Mouse (Mus musculus) limb, embryonic 10.5 days (tissue): ENCODE data around the gene L1cam. TPM values are rescaled to one million over a fixed set of nuclear protein-coding genes. Genes with fewer than 3 reads are reported as not detected.
A peak's percentile ranks its signal among the peaks of the same experiment; 100 is the strongest.

ENCODE experiments used
- DNase-seq: peaks from one replicate; pipeline ENCODE4 v3.0.0-alpha.2; 2017; ENCODE audit warnings: low spot score
- H3K27ac ChIP-seq: fragments of 300-500 bp; sonication (generic); 2 replicates; pipeline ENCODE4 v1.5.1; 2016; ENCODE audit warnings: mild to moderate bottlenecking
- H3K27me3 ChIP-seq: fragments of 300-500 bp; sonication (generic); 2 replicates; pipeline ENCODE4 v1.6.1; 2016; ENCODE audit warnings: low read depth, mild to moderate bottlenecking; ENCODE audit not compliant: poor library complexity, severe bottlenecking
- H3K36me3 ChIP-seq: fragments of 300-500 bp; sonication (generic); 2 replicates; pipeline ENCODE4 v1.6.1; 2016; ENCODE audit warnings: mild to moderate bottlenecking, moderate library complexity
- H3K4me1 ChIP-seq: fragments of 300-500 bp; sonication (generic); 2 replicates; pipeline ENCODE4 v1.6.1; 2016
- H3K4me3 ChIP-seq: fragments of 300-500 bp; sonication (generic); 2 replicates; pipeline ENCODE4 v1.5.1; 2016; ENCODE audit warnings: mild to moderate bottlenecking, moderate library complexity
- H3K9me3 ChIP-seq: fragments of 300-500 bp; sonication (generic); replicated peaks from 2 replicates; pipeline ENCODE4 v1.6.1; 2016; ENCODE audit warnings: mild to moderate bottlenecking
- WGBS: fragments of 180-500 bp; shearing (Covaris S2); methylation state at CpG from one replicate; pipeline ENCODE4 v1.1.7; 2016; 5-methylcytosine and 5-hydroxymethylcytosine counted together
- polyA plus RNA-seq: library from polyadenylated mRNA; unstranded; fragments of >200 nt; fragmentation: Nextera tagmentation; extraction: Ambion mirVana; gene quantifications from 2 replicates; pipeline ENCODE4 v1.2.1, GENCODE M21; 2016

The L1cam gene
- 0.63 and 1.7 TPM in 2 replicates for polyA plus RNA-seq

GRCm38 (mm10) chrX:73895719-73896118 is at the start of gene L1cam:
Gene L1cam (minus strand): TSS chrX:73896105.
- H3K27ac ChIP-seq, result no peak within 1 kb of the TSS
- DNase-seq, result peak; percentile 60
- H3K9me3 ChIP-seq, result no peaks in the 10 kb centered on the region
- WGBS, result 13% methylated on average over 2 of the region's 2 CpGs
- no peak within 1 kb of the TSS for H3K4me3 ChIP-seq
- H3K36me3 ChIP-seq, result no peaks in the 10 kb centered on the region
- H3K27me3 ChIP-seq, result peaks cover 78% of the 10 kb centered on the region
- no peaks in the 10 kb centered on the region for H3K4me1 ChIP-seq

DNA sequence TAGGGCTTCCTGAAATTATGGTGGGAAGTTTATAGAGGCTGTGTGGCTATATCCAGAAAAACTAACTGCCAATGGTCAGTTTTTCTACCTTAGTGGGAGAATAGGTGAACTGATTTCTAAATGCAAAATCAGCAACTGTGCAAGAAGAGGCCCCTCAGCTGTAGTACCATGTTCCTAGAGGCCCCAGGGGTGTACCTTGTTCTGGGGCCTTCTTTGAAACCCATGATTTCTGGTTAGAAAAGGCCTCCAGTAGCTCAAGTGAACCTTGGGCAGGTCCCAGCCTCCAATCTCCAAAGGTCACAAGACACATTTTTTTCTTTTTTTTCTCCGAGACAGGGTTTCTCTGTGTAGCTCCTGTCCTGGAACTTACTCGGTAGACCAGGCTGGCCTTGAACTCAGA is 46.4 kb upstream of the L1cam start:
- Histone ChIP-seq H3K4me1 (no peaks in the 10 kb centered on the region), H3K36me3 (peaks cover 65% of the 10 kb centered on the region), H3K4me3 (no peak overlapping the region), H3K9me3 (no peaks in the 10 kb centered on the region), H3K27ac (no peak overlapping the region), H3K27me3 (peaks cover 38% of the 10 kb centered on the region)
- no peak for DNase-seq
- WGBS, result 94% methylated on average over 2 of the region's 2 CpGs

DNA sequence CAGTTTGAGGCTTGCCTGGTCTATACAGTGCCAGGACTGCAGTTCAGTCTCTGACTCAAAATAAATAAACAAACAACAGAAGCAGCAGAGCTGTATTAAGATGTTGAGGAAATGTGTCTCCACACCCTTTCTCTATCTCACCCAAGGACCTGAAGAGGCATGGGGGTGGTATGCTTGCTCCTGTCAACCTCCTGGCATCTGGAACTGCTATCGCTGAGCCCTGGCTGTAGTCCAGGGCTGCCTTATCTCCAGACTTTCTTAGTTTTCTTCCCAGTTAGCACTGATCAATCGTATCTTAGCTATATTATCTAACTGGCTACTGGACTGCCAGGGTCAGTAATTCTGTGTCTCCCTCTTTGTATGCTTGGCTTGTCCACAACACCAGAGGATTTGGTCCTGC is 46.0 kb upstream of the L1cam start:
- no peaks in the 10 kb centered on the region for H3K4me1 ChIP-seq
- H3K9me3 ChIP-seq, result no peaks in the 10 kb centered on the region
- WGBS, result 86% methylated on average over 2 of the region's 2 CpGs
- DNase-seq, result no peak
- peaks cover 61% of the 10 kb centered on the region for H3K36me3 ChIP-seq
- no peak overlapping the region for H3K4me3 ChIP-seq
- H3K27me3 ChIP-seq, result peaks cover 33% of the 10 kb centered on the region
- H3K27ac ChIP-seq, result no peak overlapping the region

GRCm38 (mm10) chrX:73931871-73932270 is 36.0 kb upstream of the L1cam start:
- 70% methylated on average over 2 of the region's 2 CpGs for WGBS
- DNase-seq, result no peak
- Histone ChIP-seq H3K4me1 (no peaks in the 10 kb centered on the region), H3K36me3 (no peaks in the 10 kb centered on the region), H3K27me3 (peaks cover 11% of the 10 kb centered on the region; the same call in 1 of the 2 replicates), H3K9me3 (no peaks in the 10 kb centered on the region), H3K4me3 (no peak overlapping the region), H3K27ac (no peak overlapping the region)

DNA sequence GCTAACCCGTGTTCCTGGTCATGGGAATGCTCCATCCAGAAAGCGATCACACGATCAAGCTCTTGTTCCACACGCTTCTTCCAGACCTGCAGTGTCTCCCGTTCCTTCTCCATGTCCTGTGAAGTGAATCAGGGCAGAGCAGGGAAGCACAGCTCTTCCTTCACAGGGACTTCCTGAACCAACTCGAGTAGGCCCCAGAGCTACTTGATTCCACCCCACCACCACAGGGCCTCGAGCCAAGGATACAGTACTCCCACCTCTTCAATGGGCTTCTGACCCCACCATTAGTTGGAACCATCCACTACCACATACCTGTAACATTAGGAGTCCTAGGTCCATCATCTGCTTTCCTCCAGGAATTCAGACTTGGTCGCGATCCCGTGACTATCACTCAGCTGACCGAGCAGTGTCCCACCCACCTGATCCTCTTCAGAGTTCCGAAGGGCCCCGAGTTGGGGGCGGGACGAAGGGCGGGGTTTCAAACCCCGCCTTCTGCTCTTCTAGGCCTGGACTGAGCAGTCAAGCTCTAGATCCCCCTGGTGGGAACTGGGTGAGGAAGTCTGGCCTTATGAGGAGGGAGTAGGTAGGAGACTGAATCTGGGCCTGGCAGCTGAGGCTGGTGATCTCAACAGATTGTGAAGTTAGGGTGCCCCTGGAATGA is 34.6 kb upstream of the L1cam start, which contains the start of gene Renbp:
Renbp (minus strand) TSS at position 449 of the 661 bp plus-strand sequence.
- DNase-seq, result peak; percentile 41
- Histone ChIP-seq H3K9me3 (no peaks in the 10 kb centered on the region), H3K27me3 (peaks cover 14% of the 10 kb centered on the region; the same call in 1 of the 2 replicates), H3K36me3 (no peaks in the 10 kb centered on the region), H3K27ac (no peak within 1 kb of the TSS), H3K4me3 (peak within 1 kb of the TSS; percentile 31), H3K4me1 (no peaks in the 10 kb centered on the region)
- WGBS, result 36% methylated on average over 17 of the region's 17 CpGs

DNA sequence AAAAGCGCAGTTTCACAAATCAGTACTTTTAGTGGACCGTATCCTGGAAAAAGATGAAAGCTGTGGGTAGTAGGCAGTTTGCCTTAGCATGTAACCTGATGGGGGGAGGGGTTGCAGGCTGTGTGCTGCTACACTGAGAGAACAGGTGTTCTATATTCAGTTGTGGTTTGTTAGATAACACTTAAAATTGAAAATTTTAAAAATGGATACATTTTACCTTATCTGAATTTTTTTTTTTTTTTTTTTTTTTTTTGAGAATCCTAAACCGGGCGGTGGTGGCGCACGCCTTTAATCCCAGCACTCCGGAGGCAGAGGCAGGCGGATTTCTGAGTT is 26.6 kb upstream of the L1cam start:
- Histone ChIP-seq H3K27me3 (peaks cover 39% of the 10 kb centered on the region), H3K27ac (peak overlapping the region; percentile 88), H3K4me1 (0 out of 2 replicates have a peak, but pooled peaks cover 4% of the 10 kb centered on the region), H3K9me3 (no peaks in the 10 kb centered on the region), H3K4me3 (peak overlapping the region; percentile 62), H3K36me3 (peaks cover 28% of the 10 kb centered on the region)
- WGBS, result 77% methylated on average over 8 of the region's 8 CpGs
- no peak for DNase-seq

GRCm38 (mm10) chrX:73921823-73922549 is 26.1 kb upstream of the L1cam start, which contains the start of the genes Arhgap4 and Naa10:
Gene Arhgap4 (minus strand): TSS chrX:73921870.
Gene Naa10 (minus strand): TSS chrX:73921944.
- Histone ChIP-seq H3K27ac (peak within 1 kb of the TSS; percentile 88), H3K36me3 (peaks cover 33% of the 10 kb centered on the region), H3K9me3 (no peaks in the 10 kb centered on the region), H3K4me1 (0 out of 2 replicates have a peak, but pooled peaks cover 4% of the 10 kb centered on the region), H3K27me3 (peaks cover 45% of the 10 kb centered on the region), H3K4me3 (peak within 1 kb of the TSS; percentile 62)
- DNase-seq, result peak; percentile 81
- WGBS, result 12% methylated on average over 43 of the region's 43 CpGs

DNA sequence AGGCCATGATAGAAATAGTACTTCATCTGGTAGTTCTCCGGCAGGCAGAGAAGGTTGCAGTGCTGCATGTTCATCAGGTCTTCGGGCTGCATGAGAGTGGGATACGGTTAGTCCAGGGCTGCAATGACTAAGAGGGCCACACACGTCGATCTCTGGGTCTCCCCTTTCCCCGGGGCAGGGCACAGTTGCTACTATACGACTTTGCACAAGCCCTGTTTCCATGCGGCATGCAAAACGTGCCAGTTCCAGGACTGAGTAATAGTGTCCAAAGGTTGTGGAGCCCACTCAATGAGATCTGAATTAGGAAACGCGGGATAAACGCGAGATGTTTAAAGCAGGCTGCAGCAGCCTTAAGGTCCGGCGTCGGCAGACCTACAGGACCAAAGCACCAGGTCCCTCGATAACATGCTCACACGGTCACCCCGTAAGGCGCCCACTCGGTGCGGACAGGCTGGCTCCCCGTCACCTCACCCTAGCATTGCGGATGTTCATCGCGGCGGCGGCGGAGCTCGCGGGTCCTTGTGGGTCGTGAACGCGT is 25.4 kb upstream of the L1cam start:
- WGBS, result 19% methylated on average over 34 of the region's 34 CpGs
- H3K36me3 ChIP-seq, result peaks cover 37% of the 10 kb centered on the region
- H3K4me1 ChIP-seq, result 0 out of 2 replicates have a peak, but pooled peaks cover 4% of the 10 kb centered on the region
- peak; percentile 34 for DNase-seq
- H3K4me3 ChIP-seq, result peak overlapping the region; percentile 62
- H3K27me3 ChIP-seq, result peaks cover 47% of the 10 kb centered on the region
- H3K9me3 ChIP-seq, result no peaks in the 10 kb centered on the region
- H3K27ac ChIP-seq, result peak overlapping the region; percentile 88

GRCm38 (mm10) chrX:73918631-73919030 is 22.7 kb upstream of the L1cam start:
- Histone ChIP-seq H3K27me3 (peaks cover 53% of the 10 kb centered on the region), H3K4me1 (0 out of 2 replicates have a peak, but pooled peaks cover 4% of the 10 kb centered on the region), H3K36me3 (peaks cover 37% of the 10 kb centered on the region), H3K4me3 (no peak overlapping the region), H3K9me3 (no peaks in the 10 kb centered on the region), H3K27ac (no peak overlapping the region)
- no peak for DNase-seq
- WGBS, result 91% methylated on average over 5 of the region's 5 CpGs

DNA sequence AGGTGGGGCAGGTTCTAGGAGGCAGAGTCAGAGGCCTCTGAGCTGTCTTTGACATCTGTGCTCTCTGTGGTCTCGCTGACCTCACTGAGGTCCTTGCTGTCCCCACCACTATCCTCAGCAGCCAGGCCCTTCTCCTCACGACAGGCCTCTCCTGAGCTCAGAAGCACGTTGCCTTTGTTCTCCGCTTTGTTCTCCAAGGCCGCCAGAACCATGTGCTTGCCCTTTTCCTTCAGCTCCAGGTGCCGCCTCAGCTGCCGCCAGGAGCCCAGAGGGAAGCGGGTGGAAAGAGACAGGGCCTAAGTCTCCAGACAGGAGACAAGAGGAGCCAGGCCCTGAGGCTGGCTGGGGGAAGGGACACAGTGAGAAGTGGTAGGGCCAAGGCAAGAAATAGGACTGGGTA is 21.0 kb upstream of the L1cam start:
- H3K4me3 ChIP-seq, result no peak overlapping the region
- H3K27me3 ChIP-seq, result peaks cover 52% of the 10 kb centered on the region
- H3K9me3 ChIP-seq, result no peaks in the 10 kb centered on the region
- WGBS, result 90% methylated on average over 8 of the region's 8 CpGs
- peaks cover 37% of the 10 kb centered on the region for H3K36me3 ChIP-seq
- DNase-seq, result no peak
- H3K4me1 ChIP-seq, result 0 out of 2 replicates have a peak, but pooled peaks cover 4% of the 10 kb centered on the region
- H3K27ac ChIP-seq, result no peak overlapping the region

DNA sequence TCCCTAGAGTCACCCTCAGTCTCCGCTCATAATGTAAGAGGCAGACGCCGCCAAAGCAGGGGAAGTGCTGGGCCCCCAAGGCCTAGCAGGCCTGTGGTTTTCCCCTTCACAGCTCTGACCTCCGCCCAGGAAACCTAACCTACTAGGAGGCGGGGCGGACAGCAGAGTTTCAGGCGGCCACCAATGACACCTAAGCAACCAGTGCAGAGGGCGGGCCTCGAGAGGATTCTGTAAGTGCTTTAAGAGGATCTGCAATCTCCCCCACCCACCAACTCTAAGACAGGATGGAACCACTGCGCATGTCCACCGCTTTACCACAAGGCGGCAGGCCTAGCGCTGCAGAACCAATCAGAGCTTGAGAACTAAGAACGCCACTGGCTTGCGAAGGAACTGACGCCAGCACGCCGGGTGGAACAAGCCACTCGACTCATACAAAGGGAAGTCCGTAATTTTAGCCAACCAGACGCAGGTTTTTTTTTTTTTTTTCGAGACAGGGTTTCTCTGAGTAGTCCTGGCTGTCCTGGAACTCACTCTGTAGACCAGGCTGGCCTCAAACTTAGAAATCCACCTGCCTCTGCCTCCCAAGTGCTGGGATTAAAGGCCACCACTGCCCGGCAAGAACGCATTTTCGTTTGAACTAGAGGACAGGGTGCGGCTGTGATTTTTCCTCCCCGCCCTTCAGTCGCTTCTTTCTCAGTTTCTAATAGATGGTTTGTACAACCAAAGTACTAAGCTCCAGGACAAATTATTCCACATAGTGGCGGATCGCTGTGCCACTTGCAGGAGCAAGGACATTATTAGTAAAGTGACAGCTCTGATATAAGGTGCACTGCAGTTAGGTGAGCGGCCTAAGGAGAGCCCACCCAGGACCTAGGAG is 19.2 kb upstream of the L1cam start:
- Histone ChIP-seq H3K9me3 (no peaks in the 10 kb centered on the region), H3K4me3 (peak overlapping the region; percentile 28), H3K27me3 (peaks cover 58% of the 10 kb centered on the region), H3K36me3 (peaks cover 35% of the 10 kb centered on the region), H3K4me1 (peaks cover 6% of the 10 kb centered on the region), H3K27ac (peak overlapping the region; percentile 56; the same call in 1 of the 2 replicates)
- peak; percentile 83 for DNase-seq
- WGBS, result 22% methylated on average over 31 of the region's 31 CpGs

GRCm38 (mm10) chrX:73911588-73911987 is 15.7 kb upstream of the L1cam start:
- H3K27ac ChIP-seq, result no peak overlapping the region
- 79% methylated on average over 2 of the region's 2 CpGs for WGBS
- H3K27me3 ChIP-seq, result peaks cover 51% of the 10 kb centered on the region
- H3K4me3 ChIP-seq, result no peak overlapping the region
- peaks cover 6% of the 10 kb centered on the region for H3K4me1 ChIP-seq
- no peak for DNase-seq
- 0 out of 2 replicates have a peak, but pooled peaks cover under 1% of the 10 kb centered on the region for H3K36me3 ChIP-seq
- no peaks in the 10 kb centered on the region for H3K9me3 ChIP-seq
